Mouse (Mus musculus): ENCODE data around the gene Rarg.

DNA sequence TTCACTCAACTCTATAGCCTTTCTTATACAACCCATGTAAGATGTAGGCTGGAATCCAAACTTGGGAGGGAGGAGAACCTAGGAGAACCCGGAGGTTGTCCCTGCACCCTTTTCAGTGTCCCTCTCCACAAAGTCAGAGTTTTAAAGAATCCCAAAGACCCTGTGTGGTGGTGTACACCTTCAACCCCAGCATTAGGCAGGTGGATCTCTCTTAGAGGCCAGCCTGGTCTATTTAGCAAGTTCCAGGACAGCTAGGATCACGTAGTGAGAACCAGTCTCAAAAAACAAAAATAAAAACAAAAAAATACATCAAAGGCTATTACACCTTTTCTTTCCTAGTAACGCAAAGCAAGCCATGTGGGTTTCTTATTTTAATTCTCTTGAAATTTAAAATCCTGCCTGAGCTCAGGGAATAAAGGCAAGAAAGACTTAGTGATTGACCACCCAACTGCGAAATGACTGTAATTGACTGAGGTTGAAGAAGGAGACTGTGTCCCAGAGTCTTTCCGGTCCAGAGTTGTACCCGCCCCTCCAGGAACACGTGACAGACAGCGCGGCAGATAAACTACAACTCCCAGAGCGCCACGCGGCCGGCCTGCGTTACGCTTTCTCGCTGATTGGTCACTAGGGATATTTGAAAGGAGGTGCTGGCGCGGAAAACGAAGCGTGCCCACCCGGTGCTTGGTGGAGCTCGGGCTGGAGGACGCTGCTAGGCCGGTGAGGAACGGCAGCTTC, 38.5 kb upstream of the Rarg start, which contains the start of gene Espl1:
- TF ChIP-seq POLR2A (IDR thresholded peaks at IDR 0.05; ENCODE audit: low read depth, low read length): peak; percentile 72
- TF ChIP-seq CTCF (IDR thresholded peaks at IDR 0.05; ENCODE audit: borderline replicate concordance, insufficient read depth, low read length): no peak

Data from embryonic fibroblast, embryonic 13.5 days (primary cell).